Mouse (Mus musculus): ENCODE results near the gene Loxl1.
A peak's percentile ranks its signal among the peaks of the same experiment; 100 is the strongest.

DNA sequence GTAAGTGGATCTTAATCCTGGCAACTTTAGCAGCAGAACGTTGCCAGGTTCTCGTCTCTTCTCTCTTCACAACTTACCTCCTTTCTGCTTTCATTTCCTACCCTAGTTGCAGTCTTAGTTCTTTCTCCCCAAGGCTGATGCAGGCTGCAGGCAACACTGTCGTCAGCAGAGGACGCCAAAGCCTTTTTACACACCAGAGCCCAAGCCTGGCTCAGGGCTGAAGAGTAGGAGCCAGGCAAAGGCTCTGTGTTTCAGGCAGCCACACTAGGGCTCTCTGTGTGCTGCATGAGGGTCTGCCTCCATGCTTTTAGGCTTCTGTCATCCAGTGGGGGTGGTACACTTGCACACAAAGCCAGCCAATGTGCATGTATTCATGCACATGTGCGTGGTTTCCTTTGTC, 17.3 kb upstream of the Loxl1 start:
- TF ChIP-seq CTCF (IDR thresholded peaks at IDR 0.05; ENCODE audit: low read depth) (peak; percentile 78), EP300 (IDR thresholded peaks at IDR 0.05; ENCODE audit: low read depth) (no peak)

Data from liver, postnatal 0 days (tissue).